30 mouse cellular contexts compared by ENCODE assay signal in the genomic region with DNA sequence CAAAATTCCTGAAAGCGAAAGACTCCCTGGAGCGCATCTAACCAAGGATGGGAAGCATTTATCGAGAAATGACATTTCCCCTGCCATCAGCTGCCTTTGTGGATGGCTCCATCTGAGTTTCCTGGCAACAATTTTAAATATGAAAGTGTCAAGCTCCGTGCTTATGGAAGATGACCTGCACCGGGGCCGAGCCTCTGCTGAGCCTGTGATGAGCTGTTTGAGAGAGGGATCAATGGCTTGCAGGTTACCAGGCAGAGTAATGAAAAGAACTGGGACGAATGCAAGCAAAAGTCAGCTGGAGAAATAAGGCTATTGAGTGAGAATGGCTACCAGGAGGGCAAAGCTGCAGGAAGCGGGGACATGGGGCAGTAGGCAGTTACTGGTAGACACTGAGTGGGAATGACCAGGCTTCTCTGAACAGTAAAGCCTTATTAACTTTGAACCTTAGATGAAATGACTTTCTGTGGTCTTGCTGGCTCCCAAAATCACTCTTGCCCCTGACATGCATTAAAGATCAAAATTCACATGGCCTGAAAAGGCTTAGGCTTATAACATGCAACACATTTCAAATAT.
DNase-seq lines count a peak whose midpoint lies in the region; ATAC-seq and TF ChIP-seq lines count a peak whose summit lies in the region.
"Had no signal": no experiment of that assay in that cellular context is flagged by ENCODE, and none has a peak within 500 bp of the region (broad histone marks: within the 10 kb centered on the region; RNA-seq: fewer than 3 reads in every experiment).

No protein-coding gene starts in this region.

- peaks cover 8% of the 10 kb centered on the region; the same call in 1 of the 2 replicates for H3K4me1 ChIP-seq in hindbrain, embryonic 13.5 days (replicated peaks)
- H3K4me1 ChIP-seq in hindbrain, embryonic 11.5 days (replicated peaks; ENCODE audit: control insufficient read depth, insufficient read depth, low read length): no peaks in the 10 kb centered on the region
- H3K4me1 ChIP-seq in hindbrain, embryonic 14.5 days (replicated peaks; ENCODE audit: control insufficient read depth, insufficient read depth, low read length): 0 out of 2 replicates have a peak, but pooled peaks cover 6% of the 10 kb centered on the region
- peaks cover 5% of the 10 kb centered on the region; the same call in 1 of the 2 replicates for H3K4me1 ChIP-seq in midbrain, postnatal 0 days (ENCODE audit: insufficient read depth, low read length)
- H3K4me1 ChIP-seq: embryonic facial prominence, embryonic 13.5 days; forebrain, embryonic 12.5 days; heart, embryonic 15.5 days; limb, embryonic 10.5 days; limb, embryonic 15.5 days; liver, embryonic 13.5 days; megakaryocyte, embryonic 14.5 days had no signal

- no peaks in the 10 kb centered on the region for H3K27me3 ChIP-seq in hindbrain, embryonic 13.5 days
- H3K27me3 ChIP-seq in hindbrain, embryonic 11.5 days (ENCODE audit: control insufficient read depth, insufficient read depth, low read length): no peaks in the 10 kb centered on the region
- no peaks in the 10 kb centered on the region for H3K27me3 ChIP-seq in hindbrain, embryonic 14.5 days (ENCODE audit: control insufficient read depth, insufficient read depth, low read length)
- H3K27me3 ChIP-seq in midbrain, postnatal 0 days (ENCODE audit: insufficient read depth, low read length): no peaks in the 10 kb centered on the region
- H3K27me3 ChIP-seq: CH12.LX; embryonic facial prominence, embryonic 13.5 days; forebrain, embryonic 12.5 days; heart, embryonic 15.5 days; limb, embryonic 15.5 days; liver, embryonic 13.5 days; megakaryocyte, embryonic 14.5 days had no signal

- no peak for ATAC-seq in hindbrain, embryonic 13.5 days (ENCODE audit: low FRiP score)
- ATAC-seq in hindbrain, embryonic 11.5 days (ENCODE audit: low FRiP score): no peak
- no peak for ATAC-seq in hindbrain, embryonic 14.5 days (ENCODE audit: low FRiP score)
- ATAC-seq in midbrain, postnatal 0 days (ENCODE audit: low FRiP score): no peak
- ATAC-seq: inflammation-experienced regulatory T-cells, adult 6 months; lung, postnatal 0 days had no signal

- H3K36me3 ChIP-seq in hindbrain, embryonic 13.5 days: no peaks in the 10 kb centered on the region
- no peaks in the 10 kb centered on the region for H3K36me3 ChIP-seq in hindbrain, embryonic 11.5 days (ENCODE audit: control insufficient read depth, insufficient read depth, low read length)
- no peaks in the 10 kb centered on the region for H3K36me3 ChIP-seq in hindbrain, embryonic 14.5 days (replicated peaks; ENCODE audit: control insufficient read depth, insufficient read depth)
- no peaks in the 10 kb centered on the region for H3K36me3 ChIP-seq in midbrain, postnatal 0 days (ENCODE audit: insufficient read depth, low read length)
- H3K36me3 ChIP-seq: embryonic facial prominence, embryonic 13.5 days; forebrain, embryonic 12.5 days; heart, embryonic 15.5 days; limb, embryonic 10.5 days; limb, embryonic 15.5 days; liver, embryonic 13.5 days had no signal

- no peaks in the 10 kb centered on the region for H3K9me3 ChIP-seq in hindbrain, embryonic 13.5 days
- H3K9me3 ChIP-seq in hindbrain, embryonic 11.5 days (ENCODE audit: control insufficient read depth, low read length): no peaks in the 10 kb centered on the region
- no peaks in the 10 kb centered on the region for H3K9me3 ChIP-seq in hindbrain, embryonic 14.5 days (ENCODE audit: control insufficient read depth, low read length)
- H3K9me3 ChIP-seq in midbrain, postnatal 0 days (ENCODE audit: low read length): no peaks in the 10 kb centered on the region
- H3K9me3 ChIP-seq: embryonic facial prominence, embryonic 13.5 days; forebrain, embryonic 12.5 days; heart, embryonic 15.5 days; limb, embryonic 10.5 days; limb, embryonic 15.5 days; liver, embryonic 13.5 days had no signal

- H3K9ac ChIP-seq in hindbrain, embryonic 13.5 days: no peak overlapping the region
- H3K9ac ChIP-seq in hindbrain, embryonic 11.5 days (ENCODE audit: low read depth, low read length): no peak overlapping the region
- no peak overlapping the region for H3K9ac ChIP-seq in hindbrain, embryonic 14.5 days
- H3K9ac ChIP-seq in midbrain, postnatal 0 days (replicated peaks; ENCODE audit: low read length, poor library complexity, severe bottlenecking): no peak overlapping the region
- H3K9ac ChIP-seq: embryonic facial prominence, embryonic 13.5 days; forebrain, embryonic 12.5 days; heart, embryonic 15.5 days; limb, embryonic 15.5 days; liver, embryonic 13.5 days had no signal

- peak; percentile 3 to 4 for DNase-seq in cerebellum, postnatal 10 days
- no peak for DNase-seq in cerebellum, adult 18-20 months
- no peak for DNase-seq in hindbrain, embryonic 11.5 days (ENCODE audit: low spot score)
- no peak for DNase-seq in hindbrain, embryonic 14.5 days (ENCODE audit: low spot score)
- peak; percentile 8 for DNase-seq in midbrain, postnatal 0 days (ENCODE audit: low spot score)
- no peak for DNase-seq in adipocyte (ENCODE audit: low spot score)
- no peak for DNase-seq in adrenal gland, postnatal 14 days
- DNase-seq: adrenal gland, postnatal 10 days; cerebellum, adult 8-10 months; gastrocnemius, postnatal 14 days; heart, postnatal 4 days; kidney, adult 11 months; kidney, postnatal 14 days; layer of hippocampus, adult 9-11 months; liver, embryonic 13.5 days; lung, adult 18-20 months; lung, postnatal 4 days; right cerebral cortex, adult 18-20 months; spleen, adult 18-20 months; thymus, postnatal 36 days had no signal

- H3K4me3 ChIP-seq in hindbrain, embryonic 13.5 days: no peak overlapping the region
- no peak overlapping the region for H3K4me3 ChIP-seq in hindbrain, embryonic 11.5 days (ENCODE audit: low read depth, low read length)
- no peak overlapping the region for H3K4me3 ChIP-seq in hindbrain, embryonic 14.5 days (replicated peaks; ENCODE audit: low read length)
- H3K4me3 ChIP-seq in midbrain, postnatal 0 days (ENCODE audit: low read depth, low read length): no peak overlapping the region
- H3K4me3 ChIP-seq: embryonic facial prominence, embryonic 13.5 days; forebrain, embryonic 12.5 days; heart, embryonic 15.5 days; limb, embryonic 10.5 days; limb, embryonic 15.5 days; liver, embryonic 13.5 days; megakaryocyte, embryonic 14.5 days had no signal

- 0 out of 2 replicates have a peak overlapping the region, but pooled peaks have one; percentile 25 for H3K4me2 ChIP-seq in hindbrain, embryonic 13.5 days
- no peak overlapping the region for H3K4me2 ChIP-seq in hindbrain, embryonic 11.5 days (replicated peaks; ENCODE audit: low read depth, low read length)
- H3K4me2 ChIP-seq in hindbrain, embryonic 14.5 days (replicated peaks): 0 out of 2 replicates have a peak overlapping the region, but pooled peaks have one; percentile 12
- H3K4me2 ChIP-seq in midbrain, postnatal 0 days (ENCODE audit: low read depth, low read length, poor library complexity, severe bottlenecking): no peak overlapping the region
- H3K4me2 ChIP-seq: embryonic facial prominence, embryonic 13.5 days; forebrain, embryonic 12.5 days; heart, embryonic 15.5 days; limb, embryonic 15.5 days; liver, embryonic 13.5 days had no signal

- TF ChIP-seq CTCF in midbrain, postnatal 0 days (IDR thresholded peaks at IDR 0.05): no peak

- WGBS in hindbrain, embryonic 13.5 days: 56% methylated on average over 8 of the region's 8 CpGs
- WGBS in hindbrain, embryonic 11.5 days: 72% methylated on average over 8 of the region's 8 CpGs
- 51% methylated on average over 8 of the region's 8 CpGs for WGBS in hindbrain, embryonic 14.5 days
- 49% methylated on average over 8 of the region's 8 CpGs for WGBS in midbrain, postnatal 0 days

- H3K27ac ChIP-seq in hindbrain, embryonic 13.5 days: peak overlapping the region; percentile 55; the same call in 1 of the 2 replicates
- H3K27ac ChIP-seq in hindbrain, embryonic 11.5 days (ENCODE audit: low read depth, low read length): no peak overlapping the region
- H3K27ac ChIP-seq in hindbrain, embryonic 14.5 days: peak overlapping the region; percentile 38; the same call in 1 of the 2 replicates
- H3K27ac ChIP-seq in midbrain, postnatal 0 days (ENCODE audit: low read depth, low read length): no peak overlapping the region
- H3K27ac ChIP-seq: embryonic facial prominence, embryonic 13.5 days; forebrain, embryonic 12.5 days; heart, embryonic 15.5 days; limb, embryonic 10.5 days; limb, embryonic 15.5 days; liver, embryonic 13.5 days had no signal

Comparison
In these comparisons a context has a peak if more than half of its experiments do, and no peak if none do; other contexts are left out.
1. DNase-seq: peak in cerebellum, postnatal 10 days (2 of 2) and midbrain, postnatal 0 days (single experiment); none in cerebellum, adult 18-20 months (0 of 2), hindbrain, embryonic 11.5 days (single experiment), hindbrain, embryonic 14.5 days (single experiment), adipocyte (single experiment) and adrenal gland, postnatal 14 days (single experiment).
2. H3K27ac ChIP-seq: peak in hindbrain, embryonic 13.5 days (single experiment) and hindbrain, embryonic 14.5 days (single experiment); none in hindbrain, embryonic 11.5 days (single experiment) and midbrain, postnatal 0 days (single experiment).
3. H3K4me2 ChIP-seq: peak in hindbrain, embryonic 13.5 days (single experiment) and hindbrain, embryonic 14.5 days (single experiment); none in hindbrain, embryonic 11.5 days (single experiment) and midbrain, postnatal 0 days (single experiment).